Mouse (Mus musculus): ENCODE measurements around the gene Mlh3. TPM values are rescaled to one million over a fixed set of nuclear protein-coding genes. Genes with fewer than 3 reads are reported as not detected.

The Mlh3 gene
- total RNA-seq, 2 experiments from 2014 or later: 10.6 to 11.5 TPM

- no peak for DNase-seq (ENCODE audit: low spot score in 2 of 2)
Observed at GRCm38 (mm10) chr12:85233376-85234358, 36.7 kb downstream of the Mlh3 start.

- DNase-seq (ENCODE audit: low spot score in 2 of 2): no peak
Observed at GRCm38 (mm10) chr12:85227876-85228599, 42.4 kb downstream of the Mlh3 start.

- DNase-seq (ENCODE audit: low spot score in 2 of 2): peak in 1 of 2 experiments; percentile 54
Observed at GRCm38 (mm10) chr12:85227227-85227626, 43.2 kb downstream of the Mlh3 start.

- DNase-seq (ENCODE audit: low spot score in 2 of 2): no peak
Observed at GRCm38 (mm10) chr12:85219905-85220290, 50.5 kb downstream of the Mlh3 start.

GRCm38 (mm10) chr12:85219236-85219904, 51.0 kb downstream of the Mlh3 start, which contains the start of gene Eif2b2:
TSS of gene Eif2b2 (plus strand) at chr12:85219481.
- DNase-seq (ENCODE audit: low spot score in 2 of 2): peak; percentile 97 to 98

GRCm38 (mm10) chr12:85217733-85218310, 52.6 kb downstream of the Mlh3 start:
- no peak for DNase-seq (ENCODE audit: low spot score in 2 of 2)

- no peak for DNase-seq (ENCODE audit: low spot score in 2 of 2)
Observed at GRCm38 (mm10) chr12:85215031-85215430, 55.4 kb downstream of the Mlh3 start.

GRCm38 (mm10) chr12:85208687-85209199, 61.7 kb downstream of the Mlh3 start:
- DNase-seq (ENCODE audit: low spot score in 2 of 2): no peak

- DNase-seq (ENCODE audit: low spot score in 2 of 2): no peak
Observed at GRCm38 (mm10) chr12:85205425-85205824, 65.0 kb downstream of the Mlh3 start.

- DNase-seq (ENCODE audit: low spot score in 2 of 2): no peak
Observed at GRCm38 (mm10) chr12:85204105-85204504, 66.3 kb downstream of the Mlh3 start.

GRCm38 (mm10) chr12:85203699-85204098, 66.7 kb downstream of the Mlh3 start:
- no peak for DNase-seq (ENCODE audit: low spot score in 2 of 2)

- DNase-seq (ENCODE audit: low spot score in 2 of 2): no peak
Observed at GRCm38 (mm10) chr12:85202191-85202590, 68.2 kb downstream of the Mlh3 start.

- no peak for DNase-seq (ENCODE audit: low spot score in 2 of 2)
Observed at GRCm38 (mm10) chr12:85201830-85202147, 68.6 kb downstream of the Mlh3 start.

- DNase-seq (ENCODE audit: low spot score in 2 of 2): peak in 1 of 2 experiments; percentile 41
Observed at GRCm38 (mm10) chr12:85200929-85201829, 69.2 kb downstream of the Mlh3 start.

- no peak for DNase-seq (ENCODE audit: low spot score in 2 of 2)
Observed at GRCm38 (mm10) chr12:85199954-85200353, 70.4 kb downstream of the Mlh3 start.

- no peak for DNase-seq (ENCODE audit: low spot score in 2 of 2)
Observed at GRCm38 (mm10) chr12:85197936-85198335, 72.5 kb downstream of the Mlh3 start.

GRCm38 (mm10) chr12:85197371-85197770, 73.0 kb downstream of the Mlh3 start:
- DNase-seq (ENCODE audit: low spot score in 2 of 2): no peak

GRCm38 (mm10) chr12:85196191-85196590, 74.2 kb downstream of the Mlh3 start:
- DNase-seq (ENCODE audit: low spot score in 2 of 2): no peak

- DNase-seq (ENCODE audit: low spot score in 2 of 2): no peak
Observed at GRCm38 (mm10) chr12:85195086-85195485, 75.3 kb downstream of the Mlh3 start.

- peak; percentile 88 to 92 for DNase-seq (ENCODE audit: low spot score in 2 of 2)
Observed at GRCm38 (mm10) chr12:85194623-85195018, 75.8 kb downstream of the Mlh3 start.
